Mouse (Mus musculus) testis, adult 2 months (tissue): ENCODE data around the gene Gkn2. TPM values are rescaled to one million over a fixed set of nuclear protein-coding genes. Genes with fewer than 3 reads are reported as not detected.

ENCODE experiments used
- H3K27ac ChIP-seq: fragments of 200-500 bp; 2 replicates; pipeline ENCODE4 v1.5.1; 2012; ENCODE audit warnings: low read depth, low read length; ENCODE audit not compliant: control insufficient read depth, insufficient read depth
- H3K27me3 ChIP-seq: fragments of 200-500 bp; 2 replicates; pipeline ENCODE4 v1.6.1; 2012; ENCODE audit warnings: mild to moderate bottlenecking, low read length, moderate library complexity; ENCODE audit not compliant: control insufficient read depth, insufficient read depth
- H3K36me3 ChIP-seq: fragments of 200-500 bp; 2 replicates; pipeline ENCODE4 v1.6.1; 2012; ENCODE audit warnings: mild to moderate bottlenecking, low read length; ENCODE audit not compliant: control insufficient read depth, insufficient read depth
- H3K4me1 ChIP-seq: fragments of 200-500 bp; 2 replicates; pipeline ENCODE4 v1.6.1; 2012; ENCODE audit warnings: low read length; ENCODE audit not compliant: control insufficient read depth, insufficient read depth
- H3K4me3 ChIP-seq: fragments of 200-500 bp; 2 replicates; pipeline ENCODE4 v1.5.1; 2012; ENCODE audit warnings: low read depth, mild to moderate bottlenecking, low read length, moderate library complexity, mixed read lengths; ENCODE audit not compliant: control insufficient read depth
- CTCF ChIP-seq: fragments of 200-500 bp; IDR thresholded peaks from 2 replicates; pipeline ENCODE4 v1.5.1; 2012; ENCODE audit warnings: low read depth, mild to moderate bottlenecking, inconsistent platforms, low read length, moderate library complexity; ENCODE audit not compliant: control insufficient read depth, insufficient read depth, insufficient replicate concordance
- POLR2A ChIP-seq: fragments of 200-500 bp; IDR thresholded peaks from 2 replicates; pipeline ENCODE4 v1.6.1; 2012; ENCODE audit warnings: low read depth, mild to moderate bottlenecking, inconsistent platforms, low read length, moderate library complexity; ENCODE audit not compliant: control insufficient read depth
- polyA plus RNA-seq: library from polyadenylated mRNA; depleted of rRNA; stranded (reverse); fragments of >200 nt; gene quantifications from 2 replicates; pipeline ENCODE4 v1.2.3, GENCODE M21; 2012

The Gkn2 gene
- polyA plus RNA-seq, 1 experiment: 0.70 TPM

DNA sequence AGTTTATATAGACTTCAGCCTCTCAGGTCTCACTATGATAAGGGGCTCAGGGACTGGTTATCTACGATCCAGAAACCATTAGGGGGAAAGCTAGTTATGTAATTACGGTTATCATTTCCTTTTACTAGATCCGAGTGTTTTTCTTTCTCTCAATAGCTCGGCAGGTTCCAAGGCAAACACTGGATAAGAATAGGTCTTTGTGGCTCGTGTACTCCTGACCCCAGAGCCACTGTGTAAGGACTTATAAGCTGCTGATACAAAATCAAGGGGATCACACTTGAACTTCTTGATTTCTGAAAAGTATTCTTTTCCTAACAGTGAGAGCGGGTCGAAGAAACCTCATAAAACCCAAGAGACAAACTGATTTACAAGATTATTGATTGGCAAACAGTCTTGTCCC is 15.7 kb downstream of the Gkn2 start, which contains the start of gene Gkn3:
Gene Gkn3 (minus strand): TSS at position 59 of the 400 bp plus-strand sequence.
- H3K27ac ChIP-seq: no peak within 1 kb of the TSS

DNA sequence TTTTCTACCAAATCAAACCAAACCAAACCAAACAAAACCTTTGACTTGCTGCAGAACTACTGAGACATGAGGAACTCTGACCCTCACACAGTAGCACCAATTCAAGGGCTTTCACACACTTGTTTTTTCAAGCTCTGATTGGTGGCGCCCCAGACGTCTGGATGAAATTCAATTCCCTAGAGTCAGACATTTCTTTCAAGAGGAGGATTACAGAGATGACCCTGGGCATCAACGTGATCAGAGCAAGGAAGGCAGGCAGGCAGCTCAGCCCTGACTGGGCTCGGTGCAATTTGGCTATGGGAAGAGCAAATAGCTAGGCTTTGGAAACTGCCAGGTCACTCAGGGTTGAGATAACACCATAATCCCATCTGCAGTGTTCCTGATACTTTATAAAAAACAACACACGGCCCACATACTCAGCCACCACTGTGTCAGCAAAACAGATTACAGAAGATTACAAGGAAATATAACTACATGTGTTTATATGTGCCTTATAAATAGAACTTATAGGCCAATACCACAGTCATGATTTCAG is 16.4 kb downstream of the Gkn2 start:
- H3K27ac ChIP-seq: no peak overlapping the region
- H3K27me3 ChIP-seq: no peaks in the 10 kb centered on the region
- no peak overlapping the region for H3K4me3 ChIP-seq
- no peaks in the 10 kb centered on the region for H3K36me3 ChIP-seq
- no peak for TF ChIP-seq CTCF
- no peak for TF ChIP-seq POLR2A
- H3K4me1 ChIP-seq: no peaks in the 10 kb centered on the region

More for the DNA sequence above, 15.7 kb downstream of the Gkn2 start, which contains the start of gene Gkn3:
- Histone ChIP-seq H3K4me1 (no peaks in the 10 kb centered on the region; the same call in 1 of the 2 replicates), H3K4me3 (no peak within 1 kb of the TSS), H3K36me3 (no peaks in the 10 kb centered on the region), H3K27me3 (no peaks in the 10 kb centered on the region)
- no peak for TF ChIP-seq CTCF
- no peak for TF ChIP-seq POLR2A

DNA sequence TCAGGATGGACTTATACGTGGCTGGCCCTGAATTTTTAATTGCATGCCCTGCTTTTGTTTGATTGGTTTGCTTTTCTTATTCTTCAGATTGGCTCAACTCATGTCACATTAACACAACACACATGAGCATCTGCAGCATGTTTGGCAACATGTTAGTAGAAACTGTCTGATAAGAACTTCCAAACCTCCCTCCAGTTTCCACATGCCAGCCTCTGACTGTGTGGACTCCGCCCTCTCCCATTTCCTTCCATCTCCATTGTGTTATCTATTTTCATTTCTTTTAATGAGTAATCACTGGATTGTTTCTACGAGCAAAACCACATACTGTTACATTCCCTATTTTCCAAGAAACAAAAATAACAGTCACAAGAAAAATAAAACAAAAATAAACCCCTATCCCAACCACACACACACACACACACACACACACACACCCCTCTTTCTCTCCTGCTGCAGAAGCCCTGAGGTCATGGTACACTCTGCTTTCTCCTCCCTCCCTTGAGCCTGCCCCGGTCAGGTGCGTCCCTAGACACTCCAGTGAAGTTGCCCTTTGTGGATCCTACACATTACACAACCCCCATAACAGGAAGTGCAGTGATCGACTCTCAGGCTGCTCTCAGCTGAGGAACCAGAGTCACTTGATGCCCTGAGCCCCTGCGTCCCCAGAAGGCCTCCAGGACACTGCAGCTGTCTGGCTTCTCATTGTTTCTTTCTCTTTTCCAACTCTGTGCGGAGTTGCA is 20.5 kb downstream of the Gkn2 start:
- Histone ChIP-seq H3K36me3 (no peaks in the 10 kb centered on the region), H3K27me3 (no peaks in the 10 kb centered on the region), H3K4me3 (no peak overlapping the region), H3K27ac (no peak overlapping the region), H3K4me1 (no peaks in the 10 kb centered on the region)
- TF ChIP-seq POLR2A (no peak), CTCF (no peak)

- Histone ChIP-seq H3K36me3 (no peaks in the 10 kb centered on the region), H3K4me1 (no peaks in the 10 kb centered on the region), H3K27me3 (no peaks in the 10 kb centered on the region), H3K4me3 (no peak overlapping the region), H3K27ac (no peak overlapping the region)
- TF ChIP-seq CTCF (no peak), POLR2A (no peak)
Observed at GRCm38 (mm10) chr6:87394783-87395182, 21.6 kb downstream of the Gkn2 start.

DNA sequence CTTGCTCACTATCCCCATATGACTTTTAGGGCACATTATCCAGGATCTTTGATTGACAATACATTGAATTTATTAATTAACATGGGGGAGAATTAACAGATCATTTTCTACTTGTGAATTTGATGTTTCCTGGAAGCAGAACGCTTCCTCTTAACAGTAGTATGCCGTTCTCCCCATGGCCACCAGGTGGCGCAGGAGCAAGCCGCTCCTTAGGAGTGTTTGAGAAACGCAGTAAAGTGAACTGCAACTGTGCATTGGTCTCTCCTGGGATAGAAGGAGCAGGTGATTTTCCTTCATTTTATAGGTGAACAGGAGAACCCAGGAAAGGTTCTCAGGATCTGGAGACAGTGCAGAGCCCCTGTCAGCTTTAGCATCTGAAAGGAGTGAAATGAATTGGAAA is 26.0 kb downstream of the Gkn2 start:
- TF ChIP-seq POLR2A (no peak), CTCF (peak; percentile 98)

DNA sequence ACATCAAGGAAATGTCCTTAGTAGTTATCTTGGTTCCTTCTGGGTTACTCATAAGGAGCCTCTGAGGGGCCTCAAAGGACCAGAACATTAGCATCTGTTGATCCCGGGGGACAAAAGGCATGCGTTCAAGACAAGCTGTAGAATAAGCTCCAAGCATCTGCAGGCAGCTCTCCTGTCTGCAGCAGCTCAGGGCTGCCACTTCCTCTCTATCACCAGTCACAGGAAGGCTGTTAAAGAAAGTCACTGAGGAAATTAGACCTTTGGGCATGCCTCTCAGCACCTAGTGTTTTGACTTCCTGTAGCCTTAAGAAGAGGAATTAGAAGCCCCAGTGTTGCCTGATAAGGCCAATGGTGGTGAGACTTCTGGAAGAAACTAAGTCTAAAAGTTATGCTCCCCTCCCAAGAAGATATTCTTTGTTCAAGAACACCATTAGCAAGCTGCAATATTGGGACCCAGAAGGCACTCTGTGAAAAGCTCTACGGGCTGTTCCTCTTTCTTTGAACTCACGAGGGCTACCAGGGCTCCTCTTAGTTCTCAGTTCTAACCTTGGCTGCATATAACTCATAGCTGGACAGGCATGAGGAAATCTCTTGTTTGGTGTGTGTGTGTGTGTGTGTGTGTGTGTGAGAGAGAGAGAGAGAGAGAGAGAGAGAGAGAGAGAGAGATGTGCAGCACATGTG is 26.9 kb downstream of the Gkn2 start:
- Histone ChIP-seq H3K4me1 (no peaks in the 10 kb centered on the region), H3K4me3 (no peak overlapping the region), H3K36me3 (no peaks in the 10 kb centered on the region), H3K27me3 (no peaks in the 10 kb centered on the region), H3K27ac (no peak overlapping the region)
- TF ChIP-seq CTCF (no peak), POLR2A (no peak)

More for the DNA sequence above, 26.0 kb downstream of the Gkn2 start:
- no peak overlapping the region for H3K27ac ChIP-seq
- no peaks in the 10 kb centered on the region for H3K36me3 ChIP-seq
- no peaks in the 10 kb centered on the region for H3K4me1 ChIP-seq
- H3K4me3 ChIP-seq: no peak overlapping the region
- no peaks in the 10 kb centered on the region for H3K27me3 ChIP-seq

DNA sequence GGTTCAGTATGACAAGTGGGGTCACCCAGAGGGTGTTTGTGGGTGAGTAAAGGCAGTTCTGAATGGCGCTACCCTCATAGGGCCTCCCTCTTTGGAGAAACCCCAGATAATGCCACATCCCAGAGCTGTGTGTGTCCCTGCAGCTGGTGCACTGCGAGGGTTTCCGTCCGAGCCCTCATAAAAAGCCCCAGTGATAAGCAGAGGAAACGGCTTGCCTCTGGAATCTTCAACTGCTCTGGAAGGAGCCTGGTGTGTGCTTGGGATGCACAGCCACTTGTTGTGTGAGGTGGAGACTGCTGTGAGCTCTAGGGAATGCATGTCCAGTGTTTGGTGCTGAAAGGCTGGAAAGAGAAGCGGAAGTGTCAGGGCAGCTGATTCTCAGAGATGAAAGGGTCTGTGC is 28.3 kb downstream of the Gkn2 start:
- no peaks in the 10 kb centered on the region for H3K36me3 ChIP-seq
- no peak overlapping the region for H3K27ac ChIP-seq
- no peaks in the 10 kb centered on the region for H3K4me1 ChIP-seq
- H3K27me3 ChIP-seq: no peaks in the 10 kb centered on the region
- TF ChIP-seq CTCF (no peak), POLR2A (no peak)
- no peak overlapping the region for H3K4me3 ChIP-seq
